Mouse (Mus musculus) cerebellum, postnatal 14 days (tissue): Measurements from ENCODE around the gene Proser2.
A peak's percentile ranks its signal among the peaks of the same experiment; 100 is the strongest.

Experiments
- DNase-seq, 2 experiments: peaks; one replicate each; pipeline ENCODE4 v3.0.0; 2021; ENCODE audit warnings: mixed read lengths in 2 of 2

The Proser2 gene

DNA sequence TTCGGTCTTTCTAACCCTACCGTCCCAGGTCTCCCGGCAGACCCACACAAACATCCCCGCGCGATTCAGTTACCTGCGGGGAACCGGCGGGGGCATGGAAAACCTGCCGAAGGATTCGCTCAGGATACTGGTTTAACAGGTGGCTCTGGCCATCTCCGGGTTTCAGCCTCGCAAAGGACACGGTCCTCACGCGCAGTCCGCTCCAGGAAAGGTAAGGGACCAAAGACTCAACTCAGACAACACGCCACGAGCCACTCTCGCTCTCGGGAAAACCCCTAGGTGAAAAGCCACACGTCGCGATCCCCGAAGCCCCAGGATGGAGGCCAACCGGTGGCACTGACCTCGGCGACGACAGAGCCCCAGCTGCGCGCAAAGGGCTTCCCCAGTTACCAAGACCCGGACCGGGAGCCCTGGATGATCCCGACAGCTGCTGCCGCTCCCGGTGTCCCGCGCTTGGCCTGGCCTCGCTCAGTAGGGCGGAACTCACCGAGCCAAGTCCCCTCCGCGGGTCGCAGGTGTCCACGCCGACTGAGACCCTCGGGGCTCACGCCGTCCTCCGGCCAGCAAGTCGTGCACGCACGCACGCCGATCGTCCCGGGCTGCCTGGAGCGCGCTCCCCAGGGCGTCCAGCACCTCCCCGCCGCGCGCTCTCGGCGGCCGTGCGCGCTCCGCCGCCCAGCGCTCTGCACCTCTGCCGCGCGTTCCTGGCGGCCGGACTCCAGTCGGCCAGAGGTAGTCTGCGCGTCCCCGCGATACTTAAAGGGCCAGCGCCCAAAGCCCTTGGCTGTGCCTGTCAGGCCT lies at the start of gene Proser2:
TSS of gene Proser2 (minus strand) at position 657 of the 801 bp plus-strand sequence.
- peak; percentile 61 to 69 for DNase-seq

DNA sequence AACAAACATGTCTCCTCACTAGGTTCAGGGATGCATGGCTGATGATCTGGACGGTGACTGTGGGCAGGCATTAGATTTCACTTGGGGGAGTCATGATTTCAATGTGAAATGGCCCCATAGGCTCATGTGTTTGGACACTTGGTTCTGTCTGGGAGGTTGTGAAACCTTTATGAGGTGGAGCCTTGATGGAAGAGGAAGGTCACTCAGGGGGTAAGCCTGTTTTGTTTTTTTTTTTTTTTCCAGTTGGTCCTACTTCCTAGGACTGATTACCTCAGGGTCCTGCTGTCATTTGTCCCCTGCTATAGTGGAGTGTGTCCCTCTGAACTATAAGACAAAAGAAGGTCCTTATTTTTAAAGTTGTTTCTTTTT lies 49.7 kb upstream of the Proser2 start:
- DNase-seq, result no peak

DNA sequence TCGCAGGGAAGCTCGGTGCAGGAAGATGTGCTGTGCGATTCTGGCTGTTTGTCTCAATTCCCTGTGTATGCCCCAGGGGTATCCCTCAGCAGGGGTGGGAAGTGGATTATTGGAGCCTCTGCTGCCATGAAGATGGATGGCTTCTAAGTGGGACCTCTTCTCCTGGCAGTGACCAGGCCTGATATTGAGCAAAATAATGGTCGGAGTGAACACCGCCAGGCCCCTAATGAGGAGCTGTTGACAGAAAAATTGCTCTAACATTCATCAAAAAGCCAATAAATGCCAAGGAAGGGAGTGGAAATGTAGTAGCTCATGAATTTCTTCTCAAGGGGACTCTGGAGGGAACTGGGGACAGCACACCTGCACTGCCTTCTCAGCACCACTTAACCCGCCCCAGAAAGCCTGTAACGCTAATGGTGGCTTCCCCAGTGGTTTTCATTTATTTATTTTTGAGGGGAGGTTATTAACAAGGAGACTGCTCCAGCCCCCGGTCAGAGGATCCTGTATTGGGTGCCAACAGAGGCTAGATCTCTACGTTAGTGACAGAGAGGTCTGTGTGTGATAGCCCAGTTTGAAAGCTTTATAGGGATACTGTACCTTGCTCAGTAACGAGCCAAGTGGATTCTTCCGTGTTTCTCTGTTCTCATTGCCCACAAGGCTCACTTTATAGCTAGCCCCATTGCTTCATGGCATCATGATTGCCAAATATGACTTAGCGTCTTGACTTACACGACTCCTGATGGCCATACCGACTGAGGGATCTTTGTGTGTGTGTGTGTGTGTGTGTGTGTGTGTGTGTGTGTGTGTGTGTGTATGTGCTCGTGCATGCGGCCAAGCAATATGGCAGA lies 49.1 kb upstream of the Proser2 start:
- no peak for DNase-seq

DNA sequence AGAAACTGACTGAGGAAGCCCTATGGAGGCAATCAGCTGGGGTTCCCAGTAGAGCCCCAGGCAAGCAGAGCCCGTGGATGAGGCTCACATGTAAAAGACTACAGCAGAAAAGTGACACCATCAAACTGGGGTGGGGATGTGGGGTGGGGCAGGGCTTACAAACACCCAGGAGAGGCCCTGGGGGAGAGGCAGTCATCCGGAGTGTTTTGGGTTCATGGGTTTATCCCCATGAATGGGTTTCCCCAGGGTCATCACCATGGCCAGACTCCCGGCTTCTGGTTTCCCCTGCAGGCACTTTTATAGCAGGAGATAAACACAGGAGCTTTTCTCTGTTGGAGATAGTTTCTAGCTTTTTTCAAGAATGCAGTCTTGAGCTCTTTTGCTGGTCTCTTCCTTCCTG lies 43.0 kb upstream of the Proser2 start:
- DNase-seq, result no peak

DNA sequence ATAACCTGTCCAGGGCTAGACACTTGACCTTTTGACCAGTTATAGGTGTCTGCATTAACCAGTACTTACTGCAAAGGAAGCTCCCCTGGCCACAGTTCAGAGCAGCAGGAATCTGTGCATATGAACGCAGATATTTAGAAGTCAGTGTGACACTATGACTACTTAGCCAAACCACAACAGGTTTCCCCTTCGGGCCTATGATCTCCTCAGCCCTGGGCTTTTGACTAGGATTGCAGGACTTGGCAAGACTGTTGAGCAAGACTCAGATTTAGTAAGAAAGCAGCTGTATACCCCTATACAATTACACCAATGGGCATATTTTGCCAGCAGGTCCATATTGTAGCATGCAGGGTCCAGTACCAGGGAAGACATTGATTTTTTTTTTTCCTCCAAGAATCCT lies 38.5 kb upstream of the Proser2 start:
- DNase-seq, result no peak

DNA sequence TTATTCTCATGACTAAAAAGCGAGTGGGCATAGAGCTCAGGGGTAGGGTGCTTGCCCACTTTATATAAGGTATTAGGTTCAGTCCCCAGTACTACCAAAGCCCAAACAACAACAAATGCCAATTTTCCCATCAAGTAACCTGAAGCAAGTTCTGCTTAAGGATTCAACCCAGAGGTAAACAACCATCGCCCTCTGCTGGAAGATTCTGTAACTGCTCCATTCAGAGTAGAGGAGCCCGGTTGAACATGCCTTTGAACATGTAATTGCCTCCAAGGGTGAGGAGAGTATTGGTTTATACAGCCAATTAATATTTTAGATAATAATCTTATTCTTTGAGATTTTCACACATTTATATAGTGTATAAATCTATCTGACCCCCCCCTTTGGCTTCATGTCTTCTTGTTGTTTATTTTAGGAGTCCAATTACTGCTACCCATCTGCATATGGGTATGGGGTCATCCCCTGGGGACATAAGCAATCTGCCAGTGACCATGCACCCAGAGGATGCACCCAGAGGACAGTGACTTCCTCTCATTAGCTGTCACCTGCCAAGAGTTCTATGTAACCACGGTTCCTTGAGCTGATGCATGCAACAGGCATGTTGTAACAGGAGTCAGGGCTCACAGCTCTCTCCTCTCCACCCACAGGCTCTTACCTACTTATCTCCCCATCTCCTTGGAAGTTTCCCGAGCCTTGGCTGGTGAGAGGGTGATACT lies 38.0 kb upstream of the Proser2 start:
- peak; percentile 91 to 94 for DNase-seq

DNA sequence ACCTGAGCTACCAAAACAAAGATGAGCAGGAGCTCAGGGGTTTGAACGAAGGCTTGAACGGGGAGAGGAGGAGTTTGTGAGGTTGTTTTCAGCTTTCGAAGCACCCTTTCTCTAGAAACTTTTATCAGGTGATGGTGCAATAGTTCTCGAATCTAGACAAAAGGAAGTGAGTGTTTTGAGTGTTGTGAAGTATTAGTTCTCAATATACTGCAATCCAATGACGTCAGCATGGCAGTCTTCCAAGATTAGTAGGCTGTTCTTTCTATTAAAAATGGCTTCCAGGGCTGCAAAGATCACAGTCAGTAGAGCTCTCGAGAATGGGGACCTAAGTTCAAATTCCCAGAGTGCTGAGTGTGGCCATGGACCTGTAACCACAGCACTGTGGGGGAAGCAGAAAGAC lies 35.8 kb upstream of the Proser2 start:
- DNase-seq, result no peak

DNA sequence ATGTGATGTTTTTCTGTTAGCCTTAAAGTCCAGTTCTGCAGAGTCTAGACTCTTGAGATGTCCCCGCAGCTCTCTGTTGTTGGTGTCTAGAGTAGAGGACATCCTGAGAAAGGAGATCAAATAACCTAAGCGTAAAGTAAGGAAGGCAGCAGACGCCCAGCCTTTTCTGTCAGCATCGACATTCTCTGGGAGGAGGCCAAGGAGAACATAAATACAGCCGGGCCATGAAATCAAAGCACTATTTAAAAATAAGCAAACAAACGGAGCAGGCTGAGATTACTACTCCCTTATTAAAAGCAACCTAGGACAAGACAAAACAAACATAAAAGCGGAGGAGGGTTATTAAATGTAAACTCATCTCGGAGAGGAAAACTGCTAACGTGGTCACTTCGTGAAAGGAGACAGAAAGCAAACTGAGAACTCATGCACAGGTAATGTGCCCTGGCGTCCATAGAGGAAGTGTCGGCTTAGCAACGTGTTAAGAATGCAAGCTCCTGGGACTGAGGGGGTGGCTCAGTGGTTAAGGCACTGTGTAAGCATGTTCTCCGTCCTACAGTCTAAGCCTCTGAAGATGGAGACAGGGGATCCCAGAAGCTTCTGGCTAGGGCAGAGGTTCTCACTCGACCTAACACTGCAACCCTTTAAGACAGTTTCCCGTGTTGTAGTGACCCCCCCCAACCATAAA lies 34.7 kb upstream of the Proser2 start:
- no peak for DNase-seq

DNA sequence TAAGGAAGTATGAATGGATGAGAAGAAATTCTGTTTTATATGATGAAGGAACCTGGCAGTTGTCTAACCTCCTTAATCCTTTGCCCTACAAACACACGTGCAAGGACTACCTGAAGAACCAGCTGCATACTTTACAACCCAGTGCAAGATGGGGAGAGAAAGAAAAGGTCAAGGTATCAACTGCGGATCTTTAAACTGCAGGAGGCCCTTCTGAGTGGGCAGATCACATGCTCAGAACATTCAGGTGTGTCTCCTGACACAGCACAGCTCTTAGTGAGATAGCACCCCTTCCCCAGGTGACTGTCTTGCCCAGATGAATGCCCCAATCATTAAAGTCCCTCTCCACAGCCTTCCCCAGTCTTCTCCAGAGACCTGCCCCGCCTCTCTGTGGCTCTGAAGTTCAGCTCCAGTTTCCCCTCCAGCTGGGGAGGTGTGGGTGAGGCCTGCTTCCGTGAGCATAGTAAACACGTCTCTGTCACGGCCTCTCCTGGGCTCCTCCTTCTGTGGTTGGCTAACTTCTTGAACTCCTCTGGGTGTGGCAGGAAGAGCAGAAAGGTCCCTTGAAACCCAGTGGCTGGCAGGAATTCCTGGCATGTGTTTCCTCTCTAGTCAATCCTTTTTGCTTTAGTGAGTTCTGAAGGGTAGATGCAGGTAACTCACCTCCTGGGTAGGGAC lies 32.5 kb upstream of the Proser2 start:
- DNase-seq, result no peak

DNA sequence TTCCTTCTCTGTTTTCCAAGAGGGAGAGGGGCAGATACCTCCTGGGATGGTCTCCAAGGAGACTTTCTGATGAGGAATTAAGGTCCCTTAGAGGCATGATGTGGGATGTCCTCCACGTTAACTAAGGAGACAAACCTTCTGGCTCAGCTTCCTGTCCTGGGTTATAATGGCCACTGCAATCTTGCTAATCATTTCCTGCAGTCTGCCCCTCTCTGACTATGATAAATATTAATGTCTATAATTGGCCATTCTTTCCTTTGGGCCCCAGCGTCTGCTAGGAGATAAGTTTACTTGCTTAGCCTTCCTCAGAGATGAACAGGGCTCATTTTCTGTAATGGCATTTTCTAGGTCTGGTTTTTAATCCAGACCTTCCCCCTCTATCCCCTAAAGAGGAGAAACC lies 29.7 kb upstream of the Proser2 start:
- no peak for DNase-seq

DNA sequence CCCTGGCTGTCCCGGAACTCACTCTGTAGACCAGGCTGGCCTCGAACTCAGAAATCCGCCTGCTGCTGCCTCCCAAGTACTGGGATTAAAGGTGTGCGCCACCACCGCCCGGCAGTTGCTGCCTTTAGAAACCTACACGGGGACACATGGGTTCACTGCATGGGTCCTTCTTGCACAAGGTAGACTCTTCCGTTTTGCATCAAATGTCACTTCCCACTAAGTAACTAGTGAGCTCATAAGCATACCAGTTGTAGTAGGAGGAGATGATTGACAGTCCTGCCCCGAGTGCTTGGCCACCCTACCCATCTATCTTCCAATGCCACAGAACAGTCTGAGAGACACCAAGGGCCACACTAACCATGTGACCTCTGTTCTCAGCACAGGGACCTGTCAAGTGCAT lies 29.2 kb upstream of the Proser2 start:
- DNase-seq, result no peak

DNA sequence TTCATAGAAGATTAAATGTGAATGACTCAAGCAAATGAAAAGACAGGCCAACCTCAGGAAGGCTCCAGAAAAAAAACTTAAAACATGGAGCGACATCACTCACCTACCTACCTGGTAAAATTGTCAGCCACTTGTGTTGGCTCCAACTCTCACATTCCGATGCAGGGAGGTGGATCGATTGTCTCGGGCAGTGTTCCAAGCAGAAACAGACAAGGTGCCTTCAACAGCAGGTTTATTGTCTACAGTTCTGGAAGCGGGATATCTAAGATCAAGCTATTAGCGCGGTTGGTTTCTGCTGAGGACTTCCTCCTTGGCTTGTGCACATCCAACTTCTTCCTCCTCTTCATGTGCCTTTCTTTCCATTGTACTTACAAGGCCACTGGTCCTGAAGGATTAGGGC lies 27.6 kb upstream of the Proser2 start:
- no peak for DNase-seq

DNA sequence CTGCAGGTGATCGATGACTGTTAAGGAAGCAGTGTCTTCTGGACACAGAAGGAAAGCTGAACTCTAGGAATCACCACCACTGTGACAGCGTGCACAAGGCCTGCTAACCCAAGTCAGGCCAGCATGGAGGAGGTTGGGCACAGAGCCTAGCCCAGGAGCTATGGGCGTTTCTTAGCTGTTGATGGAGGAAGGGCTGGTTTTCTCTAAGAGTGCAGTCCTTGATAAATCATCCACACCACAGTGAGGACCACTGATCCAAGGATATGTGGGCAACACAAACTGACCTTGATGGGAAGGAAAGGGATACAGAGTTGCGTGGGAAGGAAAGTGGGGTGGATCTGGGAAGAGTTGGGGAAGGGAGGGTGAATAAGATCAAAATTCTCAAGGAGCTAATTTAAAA lies 27.2 kb upstream of the Proser2 start:
- no peak for DNase-seq

DNA sequence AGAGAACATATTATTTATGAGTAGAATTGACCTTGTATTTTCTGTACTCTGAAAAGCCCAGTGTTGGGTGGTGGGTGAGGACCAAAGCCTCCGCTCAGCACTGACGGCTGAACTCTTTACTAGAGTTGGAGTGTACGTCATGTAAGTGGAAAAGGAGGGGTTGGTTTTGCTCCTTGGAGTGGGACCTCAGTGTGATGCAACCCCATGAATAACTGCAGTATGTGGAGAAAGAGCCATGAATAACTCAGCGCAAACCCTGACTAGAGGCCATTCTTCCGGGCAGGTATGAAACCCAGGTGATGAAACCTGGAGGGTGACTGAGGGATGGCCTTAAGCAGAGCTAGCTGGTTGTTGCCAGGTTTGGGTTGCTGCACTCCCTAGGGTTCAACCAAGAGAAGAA lies 19.8 kb upstream of the Proser2 start:
- DNase-seq, result no peak

DNA sequence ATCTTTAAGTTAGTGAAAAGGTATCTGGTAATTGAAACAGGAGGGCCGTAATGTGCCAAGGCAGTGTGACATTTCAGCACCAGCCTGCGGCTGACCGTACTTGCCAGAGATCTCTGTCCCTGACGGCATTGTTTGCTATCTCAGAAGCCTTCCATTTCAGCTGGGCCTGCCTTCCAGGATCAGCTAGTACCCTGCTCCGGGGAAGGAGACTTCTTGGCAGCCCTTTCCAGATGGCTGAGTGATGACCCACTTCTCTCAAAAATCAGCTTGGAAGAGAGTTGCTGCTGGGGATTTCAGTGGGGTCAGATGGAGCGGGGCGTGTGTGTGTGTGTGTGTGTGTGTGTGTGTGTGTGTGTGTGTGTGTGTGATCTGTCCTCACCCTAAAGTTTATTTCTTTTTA lies 16.9 kb upstream of the Proser2 start:
- DNase-seq, result peak; percentile 50 to 53

DNA sequence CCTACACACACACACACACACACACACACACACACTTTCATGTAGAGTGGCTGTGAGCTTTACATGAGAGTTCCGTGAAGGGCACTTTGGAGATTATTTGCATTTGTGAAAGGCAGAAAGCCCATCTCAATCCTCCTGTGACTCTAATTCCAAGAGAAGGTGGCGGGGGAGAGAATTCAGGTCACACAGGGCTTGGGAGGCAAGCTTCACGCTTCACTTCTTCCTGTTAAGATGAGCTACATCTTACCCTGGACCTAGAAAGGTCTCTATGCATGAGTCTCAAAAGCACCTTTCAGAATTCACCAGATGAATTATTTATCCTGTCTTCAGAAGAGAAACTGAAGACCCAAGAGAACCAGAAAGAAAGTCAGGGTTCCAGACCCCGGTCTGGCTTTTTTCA lies 16.2 kb upstream of the Proser2 start:
- DNase-seq, result no peak

DNA sequence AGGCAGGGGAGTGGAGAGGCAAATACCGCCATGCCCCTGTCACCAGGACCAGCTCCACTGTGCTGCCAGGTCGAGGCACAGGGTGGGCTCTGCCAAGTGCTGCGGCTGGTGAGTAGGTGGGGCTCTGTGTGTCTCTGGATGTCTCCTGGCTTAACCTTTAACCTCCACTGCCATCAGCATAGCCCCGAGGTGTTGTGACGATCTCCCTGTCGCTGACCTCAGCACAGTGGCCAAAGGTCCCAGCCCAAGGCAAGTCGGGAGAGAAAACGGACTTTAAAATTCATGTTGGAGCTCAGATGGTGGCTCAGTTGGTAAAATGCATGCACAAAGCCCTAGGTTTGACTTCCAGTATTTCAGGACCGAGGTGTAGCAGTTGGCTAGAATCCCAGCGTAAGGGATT lies 15.6 kb upstream of the Proser2 start:
- no peak for DNase-seq

DNA sequence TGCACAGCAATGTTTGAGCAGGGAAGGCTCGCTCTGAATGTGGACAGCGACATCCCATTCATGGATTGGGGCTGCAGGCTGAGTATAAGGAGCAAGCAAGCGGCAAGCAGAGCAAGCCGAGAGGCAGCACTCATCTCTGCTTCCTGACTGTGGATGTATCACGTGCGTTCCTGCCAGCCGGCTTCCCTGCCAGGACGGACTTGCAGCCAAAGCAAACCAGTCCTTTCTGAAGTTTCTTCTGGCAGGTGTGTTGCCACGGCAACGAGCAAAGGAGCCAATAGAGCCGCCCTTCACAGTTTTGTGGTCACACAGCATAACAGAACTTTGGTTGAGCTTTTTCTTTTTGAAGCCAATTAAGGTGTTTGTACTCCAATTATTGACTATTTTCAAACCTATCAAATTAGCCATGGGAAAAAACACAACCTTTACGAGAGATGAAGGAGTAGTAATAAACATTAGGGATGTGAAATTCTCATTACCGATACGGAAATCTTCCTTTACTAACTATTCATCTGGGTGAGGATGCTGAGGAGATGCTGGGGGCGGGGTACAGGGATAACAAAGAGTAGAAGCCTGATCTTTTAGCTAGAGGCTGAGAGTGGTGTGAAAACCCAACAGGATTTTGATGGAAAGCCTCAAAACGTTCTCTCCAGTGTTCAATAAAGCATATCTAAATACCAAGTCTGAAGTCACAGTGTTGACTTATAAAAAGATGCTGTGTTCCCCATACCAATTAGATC lies 13.1 kb upstream of the Proser2 start:
- peak; percentile 69 to 77 for DNase-seq

DNA sequence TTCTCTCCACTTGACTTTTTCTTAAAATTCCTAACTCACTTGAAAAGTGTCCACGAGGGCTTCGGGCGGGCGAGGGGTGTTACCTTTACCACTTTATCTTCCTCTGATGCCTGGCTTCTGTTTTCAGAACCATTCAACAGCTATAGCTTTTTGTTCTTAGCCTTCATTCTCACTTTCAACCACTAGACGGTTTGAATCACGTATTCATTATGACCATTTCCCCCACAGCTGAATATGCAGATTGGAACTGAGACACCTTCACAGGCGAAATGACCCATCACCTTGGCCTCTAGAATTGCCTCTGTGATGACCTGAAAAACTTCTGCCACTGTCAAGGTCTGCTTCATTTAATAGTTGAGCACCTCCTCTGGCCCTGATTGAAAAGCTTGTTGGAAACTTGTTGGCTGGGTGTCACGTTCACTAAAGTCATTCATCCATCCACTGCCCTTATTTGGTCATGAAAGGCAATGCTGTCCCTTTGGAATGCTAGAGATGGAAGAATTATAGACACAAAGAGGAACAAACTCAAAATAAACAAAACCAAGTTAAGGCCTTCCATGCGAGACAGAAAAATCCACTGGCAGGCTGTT lies 10.7 kb upstream of the Proser2 start:
- no peak for DNase-seq

DNA sequence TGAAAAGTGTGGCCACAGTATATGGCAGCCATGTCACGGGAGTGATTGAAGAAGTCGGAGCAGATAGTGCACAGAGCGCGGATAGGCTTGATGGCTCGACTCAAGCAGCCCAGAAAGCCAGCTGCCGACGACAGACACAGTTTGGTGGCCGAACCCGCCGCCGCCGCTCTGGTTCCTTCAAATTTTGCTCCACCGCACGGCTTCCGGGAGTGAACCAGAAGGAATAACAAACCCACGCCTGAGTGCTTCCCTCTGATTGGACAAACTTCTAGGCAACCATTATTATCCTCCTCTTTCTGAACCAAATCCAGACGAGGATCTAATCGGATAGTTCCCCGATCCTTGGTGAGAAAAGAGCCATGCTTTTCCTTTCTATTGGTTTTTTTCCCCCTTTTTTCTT lies 3.9 kb upstream of the Proser2 start:
- no peak for DNase-seq

DNA sequence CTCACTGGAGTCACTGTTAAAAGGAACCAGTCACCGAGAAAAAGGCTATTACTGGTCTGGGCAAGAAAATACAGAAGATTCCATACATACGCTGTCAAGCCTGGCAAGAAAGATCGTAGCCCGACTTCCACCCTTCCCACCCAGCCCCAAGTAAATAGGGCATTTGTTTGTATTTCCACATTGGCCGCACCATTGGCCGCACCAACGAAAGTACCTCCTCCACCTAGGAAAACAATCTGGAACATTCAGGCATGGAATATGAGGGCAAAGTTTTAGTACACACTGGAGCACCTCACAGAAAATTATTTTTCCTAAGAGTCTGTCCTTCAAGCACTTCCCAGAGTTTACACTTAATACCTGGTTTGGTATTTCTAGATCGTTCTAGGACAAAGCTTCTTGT lies 1.1 kb downstream of the Proser2 start:
- no peak for DNase-seq
